Mouse (Mus musculus) thymus, postnatal 4 days (tissue): ENCODE results near the gene Rnf121.
A peak's percentile ranks its signal among the peaks of the same experiment; 100 is the strongest.

Experiments used
- DNase-seq: peaks from one replicate; pipeline ENCODE4 v3.0.0; 2021

The Rnf121 gene

DNA sequence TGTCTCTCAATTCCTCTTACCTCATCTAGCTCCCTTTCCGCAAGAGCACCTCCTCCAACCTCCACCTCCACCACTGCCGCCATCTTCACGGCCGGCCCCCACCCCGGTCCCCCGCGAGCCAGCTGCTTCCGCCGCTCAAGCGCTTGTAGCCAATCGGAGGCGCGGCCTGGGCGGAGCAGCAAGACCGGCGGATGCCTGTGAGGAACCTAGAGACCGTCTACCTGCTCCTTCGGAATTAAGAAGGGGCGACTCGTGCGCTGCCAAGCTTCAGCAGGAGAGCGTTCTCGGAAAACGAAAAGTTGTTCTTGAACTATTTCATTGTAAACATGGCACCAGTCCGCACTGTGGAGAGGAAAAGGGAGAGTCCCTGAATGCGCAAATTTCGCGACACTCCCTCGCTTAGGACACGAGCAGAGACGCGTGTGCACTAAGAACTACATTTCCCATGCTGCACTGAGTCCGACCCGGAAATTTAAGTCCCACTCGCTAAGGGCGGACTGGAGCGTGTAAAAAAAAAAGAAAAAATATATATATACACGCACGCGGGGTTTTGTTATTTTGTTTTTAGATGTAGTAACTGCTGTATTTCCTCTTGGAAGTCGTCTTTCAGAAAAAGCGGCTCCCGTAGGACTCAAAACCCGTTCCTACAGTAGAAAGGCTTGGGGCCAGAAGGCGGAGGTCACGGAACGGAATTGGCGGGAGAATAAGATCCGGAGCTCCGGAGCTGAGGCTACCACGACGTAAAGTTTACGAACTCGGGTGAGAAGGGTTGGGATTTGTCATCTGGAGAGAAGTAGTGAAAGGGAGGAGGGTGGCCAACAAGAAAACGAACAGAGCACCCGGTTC, at the start of gene Rnf121, which contains the start of the genes Xndc1 and Xntrpc:
Gene Rnf121, minus strand, starts transcription at position 424 of the 846 bp plus-strand sequence.
Gene Xndc1, plus strand, starts transcription at position 466 of the 846 bp plus-strand sequence.
Gene Xntrpc, plus strand, starts transcription at position 668 of the 846 bp plus-strand sequence.
- peak; percentile 93 for DNase-seq

DNA sequence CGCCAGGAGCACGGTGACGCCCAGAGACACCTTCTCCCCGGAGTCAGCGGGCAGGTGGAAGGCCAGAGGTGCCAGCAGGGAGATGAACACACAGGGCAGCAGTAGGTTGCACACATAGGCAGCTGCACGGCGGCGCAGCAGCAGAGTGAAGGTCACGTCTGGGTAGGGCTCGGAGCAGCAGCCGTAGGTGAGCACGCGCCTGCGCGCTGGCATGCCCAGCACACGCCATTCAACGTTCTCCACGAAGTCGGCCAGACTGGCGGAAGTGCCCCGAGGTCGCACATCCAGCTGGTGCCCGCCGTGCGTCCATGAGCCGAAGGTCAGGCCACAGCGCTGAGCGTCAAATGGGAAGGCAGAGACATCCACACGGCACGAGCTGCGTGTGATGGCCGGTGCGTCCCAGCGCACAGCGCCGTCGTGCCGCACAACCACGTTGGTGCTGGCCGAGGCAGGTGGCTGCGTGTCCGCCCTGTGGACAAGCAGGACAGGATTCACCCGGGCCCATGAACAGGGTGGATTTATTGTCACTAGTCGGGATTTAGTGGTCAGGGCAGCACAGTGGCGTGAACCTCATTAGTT, 48.0 kb upstream of the Rnf121 start:
- DNase-seq = no peak

DNA sequence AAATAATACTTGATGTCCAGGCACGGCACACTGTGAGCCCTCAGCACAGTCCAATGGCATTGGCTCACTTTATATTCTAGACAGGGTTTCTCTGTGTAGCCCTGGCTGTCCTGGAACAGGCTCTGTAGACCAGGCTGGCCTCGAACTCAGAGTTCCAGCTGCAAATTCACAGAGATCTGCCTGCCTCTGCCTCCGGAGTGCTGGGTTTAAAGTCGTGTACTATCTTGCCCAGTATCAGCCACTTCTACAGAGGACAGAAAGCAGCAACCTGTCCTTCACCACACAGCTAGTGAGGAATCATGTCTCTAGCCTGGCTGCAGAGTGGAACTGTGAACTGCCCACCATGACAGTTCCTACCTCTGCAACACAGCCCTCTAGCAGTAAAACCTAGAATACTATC, 44.5 kb upstream of the Rnf121 start:
- no peak for DNase-seq

- DNase-seq = no peak
These were observed 43.9 kb upstream of the Rnf121 start, which contains the start of gene Art5 for GRCm38 (mm10) chr7:102109171-102109570. Gene Art5 (minus strand): TSS chr7:102109489.

GRCm38 (mm10) chr7:102108206-102108605, 42.9 kb upstream of the Rnf121 start:
- DNase-seq = no peak

GRCm38 (mm10) chr7:102106700-102107141, 41.5 kb upstream of the Rnf121 start:
- DNase-seq = peak; percentile 80

GRCm38 (mm10) chr7:102104126-102104525, 38.9 kb upstream of the Rnf121 start:
- DNase-seq = no peak

DNA sequence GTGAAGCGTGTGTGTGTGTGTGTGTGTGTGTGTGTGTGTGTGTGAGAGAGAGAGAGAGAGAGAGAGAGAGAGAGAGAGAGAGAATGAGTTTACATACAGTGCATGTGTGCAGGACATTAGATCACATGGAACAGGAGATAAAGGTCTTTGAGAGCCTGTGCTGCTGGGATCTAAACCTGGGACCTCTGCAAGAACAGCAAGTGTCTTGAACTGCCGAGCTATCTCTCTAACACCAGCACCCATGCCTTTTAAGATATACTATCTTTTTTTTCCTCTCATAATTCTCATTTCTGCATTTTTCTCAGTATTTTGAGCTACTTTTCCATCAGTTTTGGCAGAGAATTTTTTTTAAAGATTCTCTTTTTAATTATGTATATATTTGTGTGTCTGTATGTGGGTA, 38.3 kb upstream of the Rnf121 start:
- DNase-seq = no peak

- no peak for DNase-seq
These were observed 37.4 kb upstream of the Rnf121 start for GRCm38 (mm10) chr7:102102696-102103095.

- DNase-seq = no peak
These were observed 37.0 kb upstream of the Rnf121 start for GRCm38 (mm10) chr7:102102241-102102640.

- no peak for DNase-seq
These were observed 36.2 kb upstream of the Rnf121 start, which contains the start of gene Art1 for GRCm38 (mm10) chr7:102101487-102101886. Gene Art1 (plus strand): TSS chr7:102101743.

- no peak for DNase-seq
These were observed 35.6 kb upstream of the Rnf121 start for GRCm38 (mm10) chr7:102100868-102101267.

DNA sequence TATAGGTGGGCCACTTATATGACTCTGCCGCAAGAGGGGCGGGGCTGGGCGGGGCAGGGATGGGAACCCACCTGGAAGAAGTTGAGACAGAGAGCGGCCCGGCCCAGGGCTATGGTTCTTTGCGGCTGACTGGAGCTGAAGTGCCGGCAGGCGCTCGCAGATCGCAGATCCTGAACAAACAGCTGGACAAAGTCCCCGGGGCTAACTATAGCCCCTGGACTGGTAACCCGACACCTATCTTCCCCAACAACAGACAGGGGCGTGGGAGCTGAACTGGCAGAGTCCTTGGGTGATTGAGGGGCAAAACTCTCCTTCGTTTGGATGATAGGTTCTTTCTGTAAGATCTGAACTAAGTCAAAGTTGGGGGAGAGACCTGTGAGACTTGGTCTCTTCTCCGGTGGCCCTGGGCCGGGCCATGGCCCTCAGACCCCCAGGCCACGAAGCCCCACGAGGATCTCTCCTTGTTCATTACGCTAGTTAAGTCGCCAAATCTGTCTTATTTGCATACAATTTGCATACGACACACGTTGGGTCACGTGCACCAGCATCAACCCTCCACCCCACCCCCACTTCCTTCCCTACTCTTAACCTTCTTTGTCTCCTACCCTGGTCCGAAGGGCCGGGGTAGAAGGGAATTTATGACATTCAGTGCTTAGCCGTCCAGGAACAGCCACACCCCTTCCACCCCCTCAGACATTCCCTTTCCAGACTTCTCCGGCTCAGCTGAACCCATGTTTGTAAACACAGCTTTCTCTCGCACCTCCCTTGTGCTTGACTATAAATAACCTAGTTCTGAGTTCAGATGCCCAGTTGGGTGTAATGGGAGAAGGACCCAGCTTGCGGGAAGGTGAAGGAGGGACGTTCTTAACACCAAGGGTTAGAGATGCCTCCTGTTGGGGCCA, 34.7 kb upstream of the Rnf121 start:
- DNase-seq = peak; percentile 71

GRCm38 (mm10) chr7:102087336-102087735, 22.1 kb upstream of the Rnf121 start:
- no peak for DNase-seq

DNA sequence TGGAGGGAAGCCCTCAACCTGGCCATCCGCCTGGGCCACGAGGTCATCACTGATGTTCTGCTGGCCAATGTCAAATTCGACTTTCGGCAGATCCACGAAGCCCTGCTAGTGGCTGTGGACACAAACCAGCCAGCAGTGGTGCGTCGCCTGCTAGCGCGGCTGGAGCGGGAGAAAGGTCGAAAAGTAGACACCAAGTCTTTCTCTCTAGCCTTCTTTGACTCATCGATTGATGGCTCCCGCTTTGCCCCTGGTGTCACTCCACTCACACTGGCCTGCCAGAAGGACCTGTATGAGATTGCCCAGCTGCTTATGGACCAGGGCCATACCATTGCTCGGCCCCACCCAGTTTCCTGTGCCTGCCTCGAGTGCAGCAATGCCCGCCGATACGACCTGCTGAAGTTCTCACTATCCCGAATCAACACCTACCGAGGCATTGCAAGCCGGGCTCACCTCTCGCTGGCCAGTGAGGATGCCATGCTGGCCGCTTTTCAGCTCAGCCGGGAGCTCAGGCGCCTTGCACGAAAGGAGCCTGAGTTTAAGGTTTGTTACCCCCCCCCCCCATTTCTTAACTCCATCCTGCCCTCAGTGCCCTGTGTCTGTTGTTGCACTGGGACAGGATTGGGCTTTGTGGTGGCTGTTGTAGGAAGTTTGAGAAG, 18.9 kb upstream of the Rnf121 start:
- no peak for DNase-seq

DNA sequence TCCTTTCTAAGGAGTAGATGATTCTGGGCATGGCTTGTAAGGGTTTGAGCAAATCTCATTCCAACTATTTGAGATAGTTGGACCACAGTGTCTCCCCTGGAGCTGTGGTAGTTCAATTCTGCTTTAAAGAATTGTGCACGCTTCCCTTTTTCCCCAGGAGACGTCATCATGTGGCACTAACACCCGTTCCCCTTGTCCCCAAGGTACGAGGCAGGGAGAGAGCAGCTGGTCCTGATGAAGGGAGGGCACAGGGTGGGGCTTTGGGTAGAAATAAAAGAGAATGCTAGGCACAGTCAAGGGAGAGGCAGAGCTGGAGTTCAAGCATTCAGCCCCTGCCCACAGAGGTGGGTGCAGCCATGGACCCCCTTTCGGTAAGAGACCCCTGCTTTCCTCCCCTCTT, 17.5 kb upstream of the Rnf121 start, which contains the start of gene Trpc2:
Gene Trpc2, plus strand, starts transcription at position 301 of the 400 bp plus-strand sequence.
- no peak for DNase-seq

- no peak for DNase-seq
These were observed 16.5 kb upstream of the Rnf121 start for GRCm38 (mm10) chr7:102081784-102082183.

GRCm38 (mm10) chr7:102080311-102080710, 15.0 kb upstream of the Rnf121 start:
- no peak for DNase-seq

DNA sequence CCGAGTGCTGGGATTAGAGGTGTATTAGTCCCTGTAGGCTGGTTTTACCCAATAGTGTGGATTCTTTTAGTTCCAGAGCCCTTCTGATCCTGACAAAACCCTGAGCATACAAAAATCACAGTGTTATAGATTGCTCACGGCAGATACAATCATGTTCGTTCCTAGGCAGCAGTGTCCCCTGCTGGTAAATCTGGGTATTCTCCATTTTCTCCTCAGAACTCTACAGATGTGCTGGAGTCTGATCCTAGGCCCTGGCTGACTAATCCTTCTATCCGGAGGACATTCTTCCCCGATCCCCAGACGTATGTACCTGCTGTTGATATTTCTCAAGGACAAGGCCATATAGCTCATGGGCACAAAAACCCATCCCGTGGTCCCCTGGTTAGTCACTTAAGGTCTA, 13.2 kb upstream of the Rnf121 start:
- DNase-seq = peak; percentile 42

GRCm38 (mm10) chr7:102076714-102077296, 11.5 kb upstream of the Rnf121 start:
- peak; percentile 70 for DNase-seq

DNA sequence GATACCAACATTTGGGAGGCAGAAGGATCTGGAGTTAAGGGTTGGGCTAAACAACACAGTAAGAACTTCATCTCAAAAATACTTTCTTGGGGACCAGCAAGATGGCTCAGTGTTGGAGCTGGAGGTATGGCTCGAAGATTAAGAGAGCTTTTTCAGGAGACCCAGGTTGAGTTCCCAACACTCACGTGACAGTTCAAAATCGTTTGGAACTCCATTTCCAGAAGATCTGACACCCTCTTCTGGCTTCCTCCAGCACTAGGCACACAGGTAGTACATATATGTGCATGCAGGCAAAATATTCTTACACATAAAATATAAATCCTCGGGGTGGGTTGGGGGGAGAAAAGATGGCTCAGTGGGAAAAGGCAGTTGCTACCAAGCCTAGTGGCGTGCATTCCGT, 1.1 kb upstream of the Rnf121 start:
- DNase-seq = no peak

DNA sequence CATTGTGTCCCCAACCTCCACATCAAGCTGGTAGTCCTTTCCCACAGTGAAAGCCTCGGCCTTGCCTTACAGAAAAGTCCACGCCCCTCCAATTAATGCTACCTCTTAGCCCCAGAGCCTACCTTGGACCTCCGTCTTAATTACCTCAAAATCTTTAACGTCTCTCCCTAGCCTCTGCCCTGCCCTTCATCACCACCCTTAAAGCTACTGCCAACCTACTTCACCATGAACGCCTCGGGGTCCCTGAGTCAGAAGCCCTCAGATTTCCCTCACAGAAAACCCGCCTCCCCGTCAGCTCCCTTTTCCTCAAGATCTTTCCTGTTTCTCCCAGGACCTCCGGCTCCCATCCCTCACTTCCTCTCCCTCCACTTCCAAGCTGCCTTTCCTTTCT, 619 bp downstream of the Rnf121 start:
- no peak for DNase-seq
